Mouse (Mus musculus) embryonic facial prominence, embryonic 12.5 days (tissue): ENCODE results near the gene Fam181b. TPM values are rescaled to one million over a fixed set of nuclear protein-coding genes. Genes with fewer than 3 reads are reported as not detected.

ENCODE experiments used
- polyA plus RNA-seq: library from polyadenylated mRNA; unstranded; fragments of >200 nt; fragmentation: Nextera tagmentation; extraction: Ambion mirVana; gene quantifications from 2 replicates; pipeline ENCODE4 v1.2.1, GENCODE M21; 2016

Fam181b gene
- polyA plus RNA-seq, 1 experiment from 2014 or later, result 11.6 TPM

Other genes with a start within 250 kb of the Fam181b start
- 15.4 and 18.5 TPM in 2 replicates for gene Ddias, start 205.6 kb upstream of the Fam181b start, polyA plus RNA-seq
- gene Prcp, start 205.4 kb upstream of the Fam181b start, polyA plus RNA-seq, result 26.1 and 26.3 TPM in 2 replicates